Mouse (Mus musculus) ES-Bruce4 (cell line): ENCODE results near the gene Sec24d.

ENCODE experiments used
- EP300 ChIP-seq: IDR thresholded peaks from 2 replicates; pipeline ENCODE4 v1.6.1; 2011; ENCODE audit warnings: low read depth, low read length; ENCODE audit not compliant: insufficient read depth
- POLR2A ChIP-seq: IDR thresholded peaks from one replicate; pipeline ENCODE4 v1.8.1; 2011; ENCODE audit warnings: low read length; ENCODE audit not compliant: insufficient read depth

- no peak for TF ChIP-seq POLR2A
- no peak for TF ChIP-seq EP300
Measured at GRCm38 (mm10) chr3:123258709-123259108, 8.5 kb upstream of the Sec24d start.
